Mouse (Mus musculus): ENCODE measurements around the gene Cacna1i. TPM values are rescaled to one million over a fixed set of nuclear protein-coding genes. Genes with fewer than 3 reads are reported as not detected.

Gene Cacna1i
- polyA plus RNA-seq, 1 experiment from 2014 or later = not detected

DNA sequence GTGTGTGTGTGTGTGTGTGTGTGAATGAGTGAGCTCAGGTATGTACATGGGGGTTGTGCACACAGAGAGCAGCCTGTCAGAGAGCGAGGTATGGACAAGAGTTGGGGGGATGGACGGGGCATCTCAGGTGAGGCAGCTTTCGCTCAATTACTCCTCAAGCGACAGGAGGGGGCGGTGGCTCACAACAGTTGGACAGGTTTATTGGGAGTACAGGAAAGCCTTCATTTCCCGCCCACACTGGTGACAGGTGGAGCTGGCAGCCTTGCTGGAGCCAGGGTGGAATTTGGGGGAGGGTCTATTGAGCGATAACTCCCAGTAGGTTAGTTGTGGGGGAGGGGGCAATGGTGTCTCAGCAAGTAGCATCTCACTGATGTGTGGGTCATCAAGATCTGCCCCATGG lies 48.2 kb downstream of the Cacna1i start:
- Histone ChIP-seq H3K4me3 (no peak overlapping the region), H3K27ac (replicated peaks) (no peak overlapping the region), H3K4me1 (no peaks in the 10 kb centered on the region), H3K36me3 (no peaks in the 10 kb centered on the region), H3K9me3 (no peaks in the 10 kb centered on the region), H3K27me3 (replicated peaks) (peaks cover 72% of the 10 kb centered on the region), H3K4me2 (no peak overlapping the region), H3K9ac (no peak overlapping the region)
- 65% methylated on average over 7 of the region's 7 CpGs for WGBS
- no peak for ATAC-seq (ENCODE audit: extremely low read depth, insufficient number of reproducible peaks, low FRiP score, low TSS enrichment)

DNA sequence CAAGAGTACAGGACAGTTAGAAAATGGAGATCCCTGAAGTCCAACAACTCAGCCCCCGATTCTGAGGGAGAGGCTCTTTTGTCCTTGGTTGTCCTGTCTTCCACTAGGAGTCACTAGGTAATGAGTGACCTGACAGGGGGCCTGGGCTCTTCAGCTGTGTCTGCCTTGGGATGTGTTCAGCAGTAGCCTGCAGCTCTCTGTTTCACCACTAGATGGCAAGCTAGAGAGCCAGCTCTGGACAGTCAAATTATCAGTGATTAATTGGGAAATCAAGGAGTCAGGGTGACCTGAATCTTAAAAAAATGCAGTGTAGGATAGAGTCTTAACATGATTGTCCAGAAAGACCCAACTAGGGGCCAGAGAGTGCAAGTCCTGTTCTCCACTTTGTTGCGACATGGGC lies 53.3 kb downstream of the Cacna1i start:
- no peaks in the 10 kb centered on the region for H3K36me3 ChIP-seq
- no peak for ATAC-seq (ENCODE audit: extremely low read depth, insufficient number of reproducible peaks, low FRiP score, low TSS enrichment)
- no peak overlapping the region for H3K9ac ChIP-seq
- no peak overlapping the region for H3K27ac ChIP-seq (replicated peaks)
- H3K27me3 ChIP-seq (replicated peaks) = peaks cover 56% of the 10 kb centered on the region
- H3K9me3 ChIP-seq = 0 out of 2 replicates have a peak, but pooled peaks cover 5% of the 10 kb centered on the region
- H3K4me2 ChIP-seq = no peak overlapping the region
- H3K4me3 ChIP-seq = no peak overlapping the region
- H3K4me1 ChIP-seq = peaks cover 9% of the 10 kb centered on the region; the same call in 1 of the 2 replicates
- 75% methylated on average over 2 of the region's 2 CpGs for WGBS

DNA sequence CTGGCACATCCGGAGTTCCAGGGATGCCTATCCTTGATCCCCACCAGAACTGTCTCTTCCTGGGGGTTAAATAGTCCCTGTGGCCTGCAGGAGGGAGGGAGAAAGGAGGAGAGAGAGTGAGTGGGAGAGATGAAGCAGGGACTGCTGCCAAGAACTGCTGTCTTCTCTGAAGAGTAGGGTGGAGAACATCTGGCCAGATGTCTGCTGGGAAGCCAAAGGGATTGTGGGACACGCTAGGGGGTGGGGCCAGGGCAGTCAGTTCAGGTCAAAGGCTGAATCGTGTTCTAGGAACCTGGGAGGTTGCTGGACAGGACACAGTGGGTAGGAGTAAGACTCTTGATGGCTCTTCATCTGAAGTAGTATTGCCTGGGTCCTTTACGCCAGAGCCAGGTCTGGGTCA lies 55.4 kb downstream of the Cacna1i start:
- H3K4me1 ChIP-seq = peaks cover 9% of the 10 kb centered on the region; the same call in 1 of the 2 replicates
- 0 out of 2 replicates have a peak, but pooled peaks cover 5% of the 10 kb centered on the region for H3K9me3 ChIP-seq
- no peak overlapping the region for H3K9ac ChIP-seq
- no peak overlapping the region for H3K4me3 ChIP-seq
- peaks cover 46% of the 10 kb centered on the region for H3K27me3 ChIP-seq (replicated peaks)
- H3K27ac ChIP-seq (replicated peaks) = no peak overlapping the region
- no peak overlapping the region for H3K4me2 ChIP-seq
- WGBS = 67% methylated on average over 4 of the region's 4 CpGs
- H3K36me3 ChIP-seq = no peaks in the 10 kb centered on the region
- no peak for ATAC-seq (ENCODE audit: extremely low read depth, insufficient number of reproducible peaks, low FRiP score, low TSS enrichment)

DNA sequence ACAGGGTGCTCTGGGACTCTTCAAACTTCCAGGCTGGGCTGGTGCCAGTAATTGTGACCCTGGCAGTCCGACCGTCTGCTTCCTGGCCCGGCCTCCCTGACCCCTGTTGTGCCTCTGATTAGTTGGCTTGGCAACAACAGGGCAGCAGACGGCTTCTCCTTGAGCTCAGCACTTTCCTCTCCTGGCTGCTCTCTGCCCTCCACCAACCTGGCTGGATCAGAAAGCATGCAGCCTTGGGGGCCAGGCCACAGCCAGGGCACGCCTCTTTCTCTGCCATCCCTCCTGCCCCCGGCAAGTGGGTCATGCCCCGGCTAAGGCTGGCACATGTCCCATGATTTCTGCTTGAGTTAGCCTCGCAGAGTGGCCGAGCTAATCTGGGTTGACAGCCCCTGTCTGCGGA lies 56.0 kb downstream of the Cacna1i start:
- Histone ChIP-seq H3K4me1 (peaks cover 9% of the 10 kb centered on the region; the same call in 1 of the 2 replicates), H3K36me3 (no peaks in the 10 kb centered on the region), H3K4me2 (no peak overlapping the region), H3K27me3 (replicated peaks) (peaks cover 41% of the 10 kb centered on the region), H3K27ac (replicated peaks) (no peak overlapping the region), H3K9ac (no peak overlapping the region), H3K9me3 (0 out of 2 replicates have a peak, but pooled peaks cover 5% of the 10 kb centered on the region), H3K4me3 (no peak overlapping the region)
- 30% methylated on average over 10 of the region's 10 CpGs for WGBS
- no peak for ATAC-seq (ENCODE audit: extremely low read depth, insufficient number of reproducible peaks, low FRiP score, low TSS enrichment)

DNA sequence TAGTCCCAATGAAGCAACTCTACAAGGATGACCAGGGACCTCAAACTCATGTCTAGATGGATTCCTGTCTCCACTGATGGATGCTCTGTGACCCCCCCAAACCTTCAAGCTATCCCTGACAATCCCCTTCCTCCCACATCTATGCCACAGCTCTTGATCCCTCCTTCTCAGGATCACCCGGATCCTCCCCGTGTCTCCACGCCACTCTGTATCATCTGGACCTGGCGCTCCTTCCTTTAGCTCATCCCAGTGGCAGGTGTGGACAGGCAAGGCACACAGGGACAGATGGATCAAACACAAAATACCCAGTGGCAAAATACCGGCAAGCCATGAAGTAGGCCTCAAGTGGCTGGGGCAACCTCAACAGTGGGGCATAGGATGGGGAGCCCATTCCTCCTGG lies 56.7 kb downstream of the Cacna1i start:
- 83% methylated on average over 5 of the region's 5 CpGs for WGBS
- ATAC-seq (ENCODE audit: extremely low read depth, insufficient number of reproducible peaks, low FRiP score, low TSS enrichment) = no peak
- H3K9ac ChIP-seq = no peak overlapping the region
- no peak overlapping the region for H3K4me2 ChIP-seq
- H3K4me1 ChIP-seq = peaks cover 9% of the 10 kb centered on the region; the same call in 1 of the 2 replicates
- H3K36me3 ChIP-seq = no peaks in the 10 kb centered on the region
- no peak overlapping the region for H3K4me3 ChIP-seq
- H3K9me3 ChIP-seq = 0 out of 2 replicates have a peak, but pooled peaks cover 5% of the 10 kb centered on the region
- no peak overlapping the region for H3K27ac ChIP-seq (replicated peaks)
- H3K27me3 ChIP-seq (replicated peaks) = peaks cover 35% of the 10 kb centered on the region

DNA sequence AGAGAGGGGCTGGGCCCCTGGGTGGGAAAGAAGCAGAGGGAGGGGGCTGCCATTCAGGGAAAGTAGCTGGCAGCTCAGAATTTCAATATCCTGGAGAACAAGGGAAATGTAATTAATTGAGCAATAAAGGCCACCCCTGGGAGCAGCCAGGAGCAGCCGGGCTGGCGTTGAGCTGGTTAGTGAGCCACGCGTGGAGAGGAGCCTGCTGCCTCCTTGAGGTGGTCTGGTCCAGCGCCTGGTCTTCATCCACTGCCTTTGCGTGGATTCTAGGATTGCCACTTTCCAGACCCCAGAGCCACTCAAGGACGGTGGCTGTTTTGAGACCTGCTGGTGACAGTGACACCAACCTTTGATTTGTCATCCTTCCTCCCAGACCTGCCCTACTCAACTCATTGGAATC lies 59.5 kb downstream of the Cacna1i start:
- no peaks in the 10 kb centered on the region for H3K9me3 ChIP-seq
- H3K9ac ChIP-seq = no peak overlapping the region
- no peak overlapping the region for H3K4me3 ChIP-seq
- peaks cover 9% of the 10 kb centered on the region; the same call in 1 of the 2 replicates for H3K4me1 ChIP-seq
- ATAC-seq (ENCODE audit: extremely low read depth, insufficient number of reproducible peaks, low FRiP score, low TSS enrichment) = no peak
- no peaks in the 10 kb centered on the region for H3K36me3 ChIP-seq
- H3K27me3 ChIP-seq (replicated peaks) = peaks cover 22% of the 10 kb centered on the region
- H3K27ac ChIP-seq (replicated peaks) = no peak overlapping the region
- WGBS = 62% methylated on average over 7 of the region's 7 CpGs
- no peak overlapping the region for H3K4me2 ChIP-seq

DNA sequence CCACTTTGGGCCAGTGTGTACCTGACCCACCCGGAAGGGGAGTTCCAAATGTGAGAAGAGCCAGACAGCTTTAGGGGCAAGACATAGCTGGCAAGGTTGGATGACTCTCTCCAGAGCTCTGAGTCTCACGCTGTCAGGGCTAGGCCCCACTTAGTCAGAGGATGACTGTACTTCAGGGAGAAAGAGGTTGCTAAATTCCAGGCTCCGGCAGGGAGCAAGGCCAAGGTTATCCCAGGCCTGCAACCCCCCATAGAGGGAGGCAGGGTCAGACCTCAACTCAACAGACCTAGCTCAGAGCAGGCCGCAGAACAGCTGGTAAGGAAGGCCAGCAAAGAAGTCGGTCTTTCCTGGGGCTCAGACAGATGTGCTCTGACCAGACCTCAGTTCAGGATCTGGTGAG lies 63.4 kb downstream of the Cacna1i start:
- no peak for ATAC-seq (ENCODE audit: extremely low read depth, insufficient number of reproducible peaks, low FRiP score, low TSS enrichment)

DNA sequence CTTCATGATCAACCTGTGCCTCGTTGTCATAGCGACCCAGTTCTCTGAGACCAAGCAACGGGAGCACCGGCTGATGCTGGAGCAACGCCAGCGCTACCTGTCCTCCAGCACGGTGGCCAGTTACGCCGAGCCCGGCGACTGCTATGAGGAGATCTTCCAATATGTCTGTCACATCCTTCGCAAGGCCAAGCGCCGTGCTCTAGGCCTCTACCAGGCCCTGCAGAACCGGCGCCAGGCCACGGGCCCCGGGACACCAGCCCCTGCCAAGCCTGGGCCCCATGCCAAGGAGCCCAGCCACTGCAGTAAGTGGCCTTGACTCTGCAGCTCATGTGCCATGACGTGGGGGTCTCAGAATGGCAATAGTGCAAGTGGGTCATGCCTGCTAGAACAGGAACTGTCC lies 71.8 kb downstream of the Cacna1i start:
- Histone ChIP-seq H3K27me3 (replicated peaks) (peaks cover 23% of the 10 kb centered on the region), H3K4me1 (peaks cover 3% of the 10 kb centered on the region), H3K9ac (no peak overlapping the region), H3K4me3 (no peak overlapping the region), H3K9me3 (no peaks in the 10 kb centered on the region), H3K27ac (replicated peaks) (no peak overlapping the region), H3K4me2 (no peak overlapping the region), H3K36me3 (no peaks in the 10 kb centered on the region)
- ATAC-seq (ENCODE audit: extremely low read depth, insufficient number of reproducible peaks, low FRiP score, low TSS enrichment) = no peak
- WGBS = 84% methylated on average over 19 of the region's 19 CpGs

More for the DNA sequence above, 63.4 kb downstream of the Cacna1i start:
- H3K9me3 ChIP-seq = no peaks in the 10 kb centered on the region
- 52% methylated on average over 5 of the region's 5 CpGs for WGBS
- no peaks in the 10 kb centered on the region for H3K4me1 ChIP-seq
- no peak overlapping the region for H3K4me2 ChIP-seq
- H3K27me3 ChIP-seq (replicated peaks) = peaks cover 11% of the 10 kb centered on the region; the same call in 1 of the 2 replicates
- H3K27ac ChIP-seq (replicated peaks) = no peak overlapping the region
- H3K36me3 ChIP-seq = no peaks in the 10 kb centered on the region
- no peak overlapping the region for H3K4me3 ChIP-seq
- H3K9ac ChIP-seq = no peak overlapping the region

DNA sequence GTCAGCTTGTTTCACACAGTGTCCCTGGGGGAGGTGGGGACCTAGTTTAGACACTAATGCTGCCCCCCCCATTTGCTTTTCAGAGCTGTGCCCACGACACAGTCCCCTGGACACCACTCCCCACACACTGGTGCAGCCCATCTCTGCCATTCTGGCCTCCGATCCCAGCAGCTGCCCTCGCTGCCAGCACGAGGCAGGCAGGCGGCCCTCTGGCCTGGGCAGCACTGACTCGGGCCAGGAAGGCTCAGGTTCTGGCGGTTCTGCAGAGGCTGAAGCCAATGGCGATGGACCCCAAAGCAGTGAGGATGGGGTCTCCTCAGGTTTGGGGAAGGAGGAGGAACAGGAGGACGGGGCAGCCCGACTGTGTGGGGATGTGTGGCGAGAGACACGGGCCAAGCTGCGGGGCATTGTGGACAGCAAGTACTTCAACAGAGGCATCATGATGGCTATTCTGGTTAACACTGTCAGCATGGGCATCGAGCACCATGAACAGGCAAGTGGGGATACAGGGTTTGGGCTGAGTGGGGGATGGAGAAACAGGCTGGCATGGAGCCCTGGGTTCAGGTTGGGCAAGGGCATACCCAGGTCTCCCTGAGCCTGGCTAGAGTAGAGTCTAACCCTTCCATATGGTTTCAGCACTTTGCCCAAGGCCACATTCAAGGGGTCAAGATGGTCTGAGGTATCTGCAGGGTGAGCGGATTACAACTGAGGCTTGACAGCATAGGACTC lies 74.9 kb downstream of the Cacna1i start:
- no peak for ATAC-seq (ENCODE audit: extremely low read depth, insufficient number of reproducible peaks, low FRiP score, low TSS enrichment)

DNA sequence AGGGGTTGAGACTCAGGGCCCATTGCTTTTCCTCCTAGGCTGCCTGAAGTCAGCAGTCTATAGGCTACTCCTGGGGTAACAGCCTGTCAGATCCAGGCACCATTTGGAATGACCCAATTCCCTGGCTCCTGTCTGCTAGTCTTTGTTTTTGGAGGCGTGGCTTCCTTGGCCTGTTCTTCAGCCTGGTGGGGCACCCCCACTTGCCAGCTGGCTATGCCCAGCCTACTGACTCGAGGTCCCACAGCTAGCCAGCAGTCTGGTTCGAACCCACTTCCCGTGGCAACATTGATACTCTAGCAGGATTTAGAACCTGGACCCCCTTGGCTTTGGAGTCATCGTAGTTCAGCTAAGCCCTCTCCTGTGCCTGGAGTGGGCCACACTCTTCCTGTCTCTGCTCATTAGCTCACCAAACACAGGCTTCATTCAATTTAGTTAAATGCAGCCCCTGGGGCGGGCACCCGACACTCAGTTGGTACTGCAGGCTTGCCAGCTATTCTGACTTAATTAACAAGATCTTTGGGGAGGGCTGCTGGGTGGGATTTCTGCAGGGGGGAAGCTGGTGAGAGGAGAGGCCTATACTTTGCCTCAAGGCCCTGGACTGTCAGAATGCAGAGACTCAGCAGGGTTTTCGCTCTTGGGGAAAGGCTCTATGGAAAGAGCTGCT lies 75.6 kb downstream of the Cacna1i start:
- Histone ChIP-seq H3K36me3 (no peaks in the 10 kb centered on the region), H3K4me3 (no peak overlapping the region), H3K4me2 (no peak overlapping the region), H3K4me1 (peaks cover 19% of the 10 kb centered on the region), H3K9me3 (no peaks in the 10 kb centered on the region), H3K27me3 (replicated peaks) (peaks cover 46% of the 10 kb centered on the region), H3K27ac (replicated peaks) (no peak overlapping the region), H3K9ac (no peak overlapping the region)
- no peak for ATAC-seq (ENCODE audit: extremely low read depth, insufficient number of reproducible peaks, low FRiP score, low TSS enrichment)
- 75% methylated on average over 8 of the region's 8 CpGs for WGBS

More for the DNA sequence above, 74.9 kb downstream of the Cacna1i start:
- H3K27me3 ChIP-seq (replicated peaks) = peaks cover 39% of the 10 kb centered on the region
- no peaks in the 10 kb centered on the region for H3K9me3 ChIP-seq
- no peak overlapping the region for H3K9ac ChIP-seq
- 87% methylated on average over 15 of the region's 15 CpGs for WGBS
- peaks cover 16% of the 10 kb centered on the region for H3K4me1 ChIP-seq
- no peak overlapping the region for H3K4me3 ChIP-seq
- no peak overlapping the region for H3K27ac ChIP-seq (replicated peaks)
- H3K36me3 ChIP-seq = no peaks in the 10 kb centered on the region
- no peak overlapping the region for H3K4me2 ChIP-seq

DNA sequence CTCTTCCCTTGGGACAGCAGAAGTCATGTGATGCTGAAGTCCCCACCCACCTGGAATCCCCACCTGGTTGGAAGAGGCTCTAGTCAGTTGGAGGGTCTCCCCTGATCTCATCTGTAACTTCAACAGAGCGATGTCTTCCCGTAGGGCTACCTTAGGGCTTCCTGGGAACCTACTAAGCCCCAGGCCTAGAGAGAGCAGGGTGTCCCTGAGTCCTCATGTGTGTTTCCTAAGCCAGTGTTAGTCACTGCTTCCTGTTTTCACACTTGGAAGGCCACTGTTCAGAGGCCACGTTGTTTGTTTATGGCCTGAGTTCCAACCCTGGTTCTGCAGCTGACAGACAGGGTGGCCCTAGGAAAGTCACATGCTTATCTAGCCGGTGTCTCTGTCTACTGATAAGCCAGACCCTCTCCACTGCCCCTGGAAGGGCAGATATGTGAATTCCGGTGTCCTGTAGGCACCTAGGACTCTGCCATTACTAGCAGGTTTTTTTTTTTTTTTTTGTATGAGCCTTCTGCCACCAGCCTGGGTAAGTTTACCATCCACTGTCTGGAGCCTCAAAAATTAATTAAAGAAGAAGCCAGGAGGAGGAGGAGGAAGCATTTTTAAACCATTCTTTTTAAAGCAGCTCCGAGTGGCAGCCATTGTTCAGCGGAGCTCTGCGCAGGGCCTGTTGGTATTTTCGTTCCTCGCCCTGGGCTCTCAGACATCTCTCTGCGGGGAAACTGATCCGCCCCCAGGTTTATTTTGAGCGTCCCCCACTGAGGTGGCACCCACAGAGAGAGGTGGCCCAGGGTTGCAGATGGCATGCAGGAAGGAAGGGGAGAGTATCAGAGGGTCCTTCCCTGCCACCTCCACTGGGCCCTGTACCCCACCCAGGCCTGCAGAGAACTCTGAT lies 77.0 kb downstream of the Cacna1i start:
- Histone ChIP-seq H3K27ac (replicated peaks) (no peak overlapping the region), H3K9me3 (no peaks in the 10 kb centered on the region), H3K4me3 (no peak overlapping the region), H3K36me3 (no peaks in the 10 kb centered on the region), H3K4me1 (peaks cover 19% of the 10 kb centered on the region), H3K27me3 (replicated peaks) (peaks cover 48% of the 10 kb centered on the region), H3K4me2 (no peak overlapping the region), H3K9ac (no peak overlapping the region)
- no peak for ATAC-seq (ENCODE audit: extremely low read depth, insufficient number of reproducible peaks, low FRiP score, low TSS enrichment)
- 45% methylated on average over 13 of the region's 13 CpGs for WGBS
